Mouse (Mus musculus) adrenal gland, adult 8-10 months (tissue): ENCODE data around the gene Spint2. TPM values are rescaled to one million over a fixed set of nuclear protein-coding genes. Genes with fewer than 3 reads are reported as not detected.

Source experiments
- DNase-seq: peaks from one replicate; pipeline ENCODE4 v3.0.0; 2022
- total RNA-seq, 4 experiments: library from RNA; stranded (reverse); gene quantifications; 2 replicates each; pipeline ENCODE4 v1.2.4; 2022

Gene Spint2
- total RNA-seq, 4 experiments from 2014 or later: 75.9 to 116 (median 96.8) TPM

- no peak for DNase-seq
Measured at GRCm38 (mm10) chr7:29279261-29279660, 2.5 kb downstream of the Spint2 start.

GRCm38 (mm10) chr7:29277510-29277909 is 4.2 kb downstream of the Spint2 start:
- no peak for DNase-seq

- no peak for DNase-seq
Measured at GRCm38 (mm10) chr7:29276715-29277114, 5.0 kb downstream of the Spint2 start.

GRCm38 (mm10) chr7:29271687-29272465 is 9.8 kb downstream of the Spint2 start:
- no peak for DNase-seq

GRCm38 (mm10) chr7:29270445-29270844 is 11.3 kb downstream of the Spint2 start:
- no peak for DNase-seq

GRCm38 (mm10) chr7:29266931-29267330 is 14.8 kb downstream of the Spint2 start:
- DNase-seq: no peak

- DNase-seq: no peak
Measured at GRCm38 (mm10) chr7:29265636-29266035, 16.1 kb downstream of the Spint2 start.

- no peak for DNase-seq
Measured at GRCm38 (mm10) chr7:29263831-29264230, 17.9 kb downstream of the Spint2 start.

GRCm38 (mm10) chr7:29262151-29262550 is 19.6 kb downstream of the Spint2 start:
- DNase-seq: no peak

GRCm38 (mm10) chr7:29259781-29260730 is 21.7 kb downstream of the Spint2 start:
- DNase-seq: no peak

- DNase-seq: no peak
Measured at GRCm38 (mm10) chr7:29257368-29257767, 24.3 kb downstream of the Spint2 start.

GRCm38 (mm10) chr7:29255875-29256274 is 25.8 kb downstream of the Spint2 start:
- no peak for DNase-seq

- no peak for DNase-seq
Measured at GRCm38 (mm10) chr7:29253842-29254241, 27.9 kb downstream of the Spint2 start.

GRCm38 (mm10) chr7:29251166-29251565 is 30.5 kb downstream of the Spint2 start:
- no peak for DNase-seq

- no peak for DNase-seq
Measured at GRCm38 (mm10) chr7:29248261-29248841, 33.4 kb downstream of the Spint2 start, which contains the start of gene 2200002D01Rik. TSS of gene 2200002D01Rik (minus strand) at chr7:29248466.

GRCm38 (mm10) chr7:29247706-29248105 is 34.0 kb downstream of the Spint2 start:
- no peak for DNase-seq

GRCm38 (mm10) chr7:29247314-29247700 is 34.4 kb downstream of the Spint2 start:
- peak; percentile 60 for DNase-seq

GRCm38 (mm10) chr7:29246619-29247313 is 34.9 kb downstream of the Spint2 start:
- DNase-seq: no peak

- no peak for DNase-seq
Measured at GRCm38 (mm10) chr7:29246015-29246414, 35.7 kb downstream of the Spint2 start.

GRCm38 (mm10) chr7:29244732-29245416 is 36.8 kb downstream of the Spint2 start:
- no peak for DNase-seq
